Mouse (Mus musculus) bone marrow macrophage, adult 2 months (primary cell): Measurements from ENCODE around the gene Crot.

Source experiments
- CTCF ChIP-seq: IDR thresholded peaks from 2 replicates; pipeline ENCODE4 v1.5.1; 2012; ENCODE audit warnings: low read depth, mild to moderate bottlenecking, low read length, moderate library complexity
- POLR2A ChIP-seq: IDR thresholded peaks from 2 replicates; pipeline ENCODE4 v1.6.1; 2012; ENCODE audit warnings: mild to moderate bottlenecking, low read depth, low read length, borderline replicate concordance

- no peak for TF ChIP-seq POLR2A
- no peak for TF ChIP-seq CTCF
These were observed 68.7 kb downstream of the Crot start for GRCm38 (mm10) chr5:8928440-8928839.
